Mouse (Mus musculus): ENCODE data around the gene Sar1b.
"Not testable (repeated sequence)": the region's sequence is repeated elsewhere in the genome, so short reads cannot be mapped to it uniquely, and the experiment has no call there.

Sar1b gene

DNA sequence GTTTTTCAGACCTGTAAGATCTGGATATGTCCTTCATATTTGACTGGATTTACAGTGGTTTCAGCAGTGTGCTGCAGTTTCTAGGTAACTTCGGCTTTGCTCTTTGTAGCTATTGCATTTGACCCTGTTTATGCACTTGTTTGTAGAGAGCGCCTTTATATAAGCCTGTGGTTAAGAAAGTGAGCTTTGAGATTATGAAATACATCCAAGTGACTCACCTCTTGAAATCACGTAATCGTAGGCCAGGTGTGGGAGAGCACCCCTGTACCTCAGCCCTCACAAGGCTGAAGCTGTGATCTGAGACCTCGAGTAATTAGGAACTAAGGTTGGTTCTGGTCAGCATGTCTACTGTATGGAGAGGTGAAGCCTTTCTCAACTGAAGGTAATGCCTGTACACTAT, 14.0 kb downstream of the Sar1b start:
- DNase-seq (ENCODE audit: low spot score), result no peak

DNA sequence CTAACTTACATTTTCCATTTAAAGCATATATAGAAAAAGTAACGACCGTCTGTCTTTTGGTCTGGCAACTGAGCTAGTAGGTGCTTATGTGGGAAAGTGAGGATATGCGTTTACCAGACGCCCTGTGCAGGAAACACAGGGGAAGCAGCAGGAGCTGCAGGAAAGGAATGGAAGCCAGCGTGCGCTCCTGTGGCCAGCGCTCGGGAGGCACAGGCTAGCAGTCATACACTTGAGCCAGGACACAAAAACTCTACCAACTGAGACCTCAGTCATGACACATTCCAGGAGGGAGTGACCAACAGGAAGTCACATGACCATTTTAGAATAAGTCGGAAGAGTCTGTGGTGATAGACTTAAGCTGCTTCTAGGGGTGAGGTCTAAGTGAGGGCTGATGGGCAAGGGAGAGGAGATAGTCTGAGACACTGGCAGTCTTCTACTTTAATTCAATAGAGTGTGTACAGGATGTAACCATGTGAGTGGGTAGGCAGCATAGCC, 17.3 kb downstream of the Sar1b start:
- DNase-seq (ENCODE audit: low spot score), result no peak

DNA sequence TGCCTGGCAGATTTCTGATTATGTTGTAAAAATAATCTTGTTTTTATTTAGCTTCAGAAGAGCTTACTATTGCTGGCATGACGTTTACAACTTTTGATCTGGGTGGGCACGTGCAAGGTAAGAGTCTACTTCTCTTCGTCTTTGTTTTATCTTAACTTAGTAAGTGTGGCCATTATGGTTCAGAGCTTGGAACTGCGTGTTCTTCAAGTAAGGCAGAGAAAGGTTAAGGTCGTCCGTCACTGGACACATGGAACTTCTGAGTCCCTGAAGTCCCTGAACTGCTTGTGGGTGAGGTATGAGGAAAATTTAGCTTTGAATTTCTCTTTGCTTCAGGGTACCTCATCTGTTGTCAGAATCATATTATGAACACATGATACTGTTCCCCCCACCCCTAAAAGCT, 19.2 kb downstream of the Sar1b start:
- no peak for DNase-seq (ENCODE audit: low spot score)

DNA sequence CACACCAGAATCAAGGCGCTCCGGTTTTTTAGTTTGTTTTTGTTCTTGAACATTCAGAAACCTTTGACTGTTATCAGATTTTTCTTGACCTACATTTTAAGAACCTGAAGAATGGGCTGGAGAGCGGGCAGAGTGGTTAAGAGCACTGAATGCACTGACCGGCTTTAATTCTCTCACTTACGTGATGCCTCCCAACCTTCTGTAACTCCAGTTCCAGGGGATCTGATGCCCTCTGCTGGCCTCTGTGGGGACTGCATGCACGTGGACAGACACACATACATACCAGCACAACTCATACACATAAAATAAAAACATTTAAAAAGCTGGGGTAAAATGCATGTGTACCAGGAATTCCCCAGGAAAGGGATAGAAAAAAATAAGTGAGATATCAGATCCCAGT, 22.4 kb downstream of the Sar1b start:
- peak; percentile 69 for DNase-seq (ENCODE audit: low spot score)

DNA sequence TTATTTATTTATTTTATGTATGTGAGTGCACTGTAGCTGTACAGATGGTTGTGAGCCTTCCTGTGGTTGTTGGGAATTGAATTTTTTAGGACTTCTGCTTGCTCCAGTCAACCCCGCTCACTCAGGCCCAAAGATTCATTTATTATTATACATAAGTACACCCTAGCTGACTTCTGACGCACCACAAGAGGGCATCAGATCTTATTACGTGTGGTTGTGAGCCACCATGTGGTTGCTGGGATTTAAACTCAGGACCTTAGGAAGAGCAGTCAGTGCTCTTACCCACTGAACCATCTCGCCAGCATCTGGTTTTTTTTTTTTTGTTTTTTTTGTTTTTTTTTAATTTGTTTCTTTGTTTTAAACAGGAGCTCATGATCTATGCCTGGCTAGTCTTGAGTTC, 26.2 kb downstream of the Sar1b start:
- not testable (repeated sequence) for DNase-seq (ENCODE audit: low spot score)

DNA sequence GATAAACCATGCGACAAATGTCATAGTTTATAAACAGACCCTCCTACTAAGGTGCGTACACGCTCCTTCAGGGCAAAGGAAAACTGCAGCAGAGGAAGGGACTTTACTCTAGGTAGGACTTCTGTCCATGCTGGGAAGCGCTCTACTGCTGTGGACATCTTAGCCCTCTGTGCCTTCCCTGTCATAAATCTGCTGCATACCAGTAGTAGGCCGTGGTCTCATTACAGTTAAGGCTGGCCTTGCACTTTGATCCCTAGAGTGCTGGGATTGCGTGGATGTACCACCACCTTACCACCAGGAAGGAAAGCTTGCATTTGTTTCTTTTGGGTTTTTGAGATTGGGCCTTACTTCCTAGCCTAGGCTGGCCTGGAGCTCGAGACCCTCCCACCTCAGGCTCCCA, 27.2 kb downstream of the Sar1b start:
- no peak for DNase-seq (ENCODE audit: low spot score)

DNA sequence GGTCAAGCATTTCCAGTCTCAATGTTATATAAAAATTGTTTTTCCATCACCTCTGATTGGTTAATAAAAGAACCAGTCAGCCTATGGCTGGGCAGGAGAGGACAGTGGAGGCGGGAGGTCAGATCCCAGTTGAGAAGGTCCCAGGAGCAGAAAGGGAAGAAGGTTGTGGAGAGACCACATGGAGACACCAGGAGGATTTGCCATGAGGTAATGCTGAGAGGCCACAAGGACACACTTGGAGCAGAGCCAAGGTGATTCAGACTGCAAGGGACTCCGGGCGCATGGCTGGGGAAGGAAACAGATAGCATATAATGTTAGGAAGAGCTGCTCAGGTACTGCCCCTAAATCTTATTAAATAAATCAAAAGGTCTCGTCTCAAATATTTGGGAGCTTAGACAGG, 32.8 kb downstream of the Sar1b start:
- DNase-seq (ENCODE audit: low spot score), result no peak

DNA sequence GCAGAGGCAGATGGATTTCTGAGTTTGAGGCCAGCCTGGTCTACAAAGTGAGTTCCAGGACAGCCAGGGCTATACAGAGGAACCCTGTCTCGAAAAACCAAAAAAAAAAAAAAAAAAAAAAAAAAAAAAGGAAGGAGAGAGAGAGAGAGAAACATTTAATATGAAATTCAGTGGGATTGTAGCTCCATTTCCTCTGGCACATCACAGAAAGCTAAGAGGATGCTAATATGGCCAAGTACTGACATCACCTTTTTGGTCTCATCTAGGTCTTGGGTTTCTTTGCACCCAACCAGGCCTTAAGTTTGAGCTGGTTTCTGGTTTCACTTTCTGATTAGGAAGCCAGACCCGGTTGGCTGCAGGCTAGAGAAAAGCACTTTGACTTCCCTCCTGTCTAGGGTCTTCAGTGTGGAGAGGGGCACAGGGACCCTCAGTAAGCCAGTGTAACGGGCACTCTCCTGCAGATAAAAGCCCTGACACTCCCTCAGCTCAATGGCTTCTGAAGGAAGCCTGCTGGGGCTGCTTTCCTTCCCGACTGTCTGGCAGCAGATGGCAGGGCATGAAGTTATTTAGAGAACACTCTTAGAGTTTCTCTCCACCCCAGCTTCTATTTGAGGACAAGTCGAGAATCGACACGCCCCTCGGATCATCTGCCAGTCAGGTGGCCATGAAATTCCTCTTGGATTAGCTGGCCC, 37.3 kb downstream of the Sar1b start:
- DNase-seq (ENCODE audit: low spot score), result no peak

DNA sequence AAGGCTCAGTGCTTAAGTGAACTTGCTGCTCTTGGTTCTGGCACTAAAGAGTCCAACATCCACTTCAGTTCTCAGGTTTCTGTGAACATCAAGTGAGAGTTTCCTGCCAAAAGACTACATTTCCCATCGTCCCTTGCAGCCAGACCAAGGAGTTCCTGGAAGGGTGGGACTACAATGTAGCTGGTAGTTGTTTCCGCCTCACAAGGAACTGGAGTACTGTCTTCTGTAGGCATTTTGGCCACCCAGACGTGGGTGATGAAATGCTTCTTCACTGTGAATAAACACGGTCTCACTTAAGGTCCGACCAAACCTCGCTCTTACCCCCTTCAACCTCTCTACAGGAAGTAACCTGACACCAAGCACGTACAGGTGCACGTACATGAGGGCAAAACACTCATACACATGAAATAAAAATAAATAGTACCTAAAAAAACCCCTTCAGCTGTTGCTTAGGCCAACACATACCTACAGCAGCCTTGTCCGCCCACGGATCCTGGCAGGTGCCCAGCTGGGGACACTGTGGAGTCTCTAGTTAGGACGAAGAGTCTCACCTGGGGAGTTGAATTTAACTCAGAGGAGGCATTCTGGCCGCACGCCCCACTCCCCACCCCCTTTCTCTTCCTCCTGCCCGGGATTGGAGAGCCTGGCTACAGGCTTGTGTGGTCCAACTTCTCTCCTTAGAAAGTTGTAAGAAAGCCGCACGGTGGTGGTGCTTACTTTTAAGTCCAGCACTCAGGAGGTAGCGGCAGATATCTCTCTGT, 41.9 kb downstream of the Sar1b start:
- peak; percentile 64 for DNase-seq (ENCODE audit: low spot score)

DNA sequence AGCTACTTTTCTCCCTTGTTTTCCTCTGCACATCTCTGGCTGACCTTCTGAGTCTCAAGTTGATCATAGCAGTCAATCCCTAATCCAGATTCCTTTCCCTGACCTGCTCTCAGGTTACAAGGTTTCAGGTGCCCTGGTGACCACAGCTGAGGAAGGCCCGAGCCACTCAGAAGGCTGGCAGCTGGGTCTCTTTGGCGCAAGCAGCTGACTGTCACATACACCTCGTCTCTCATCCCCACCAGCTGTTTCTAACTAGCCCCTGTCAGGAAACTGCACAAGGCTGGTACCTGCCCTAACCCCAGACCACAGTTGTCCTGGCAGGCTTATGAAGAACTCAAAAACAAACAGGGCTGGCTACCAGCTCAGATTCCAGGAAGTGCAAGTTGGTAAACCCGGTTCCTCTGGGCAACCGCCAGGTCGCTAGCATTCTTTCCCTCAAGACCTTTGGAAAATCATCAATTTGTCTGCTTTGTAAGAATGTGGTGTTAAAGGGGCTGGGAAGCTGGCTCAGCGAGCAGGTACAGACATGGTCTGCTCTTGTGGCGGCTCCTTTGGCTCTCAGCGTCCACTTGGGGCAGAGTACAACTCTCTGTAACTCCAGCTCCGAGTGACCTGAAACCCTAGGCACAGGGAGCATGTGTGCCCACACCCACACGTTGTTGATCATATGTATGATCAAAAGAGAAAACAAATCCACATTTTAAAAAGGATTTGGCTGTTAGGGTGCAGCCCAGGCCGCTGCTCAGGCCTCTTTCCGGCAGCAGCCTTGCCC, 43.8 kb downstream of the Sar1b start:
- no peak for DNase-seq (ENCODE audit: low spot score)

DNA sequence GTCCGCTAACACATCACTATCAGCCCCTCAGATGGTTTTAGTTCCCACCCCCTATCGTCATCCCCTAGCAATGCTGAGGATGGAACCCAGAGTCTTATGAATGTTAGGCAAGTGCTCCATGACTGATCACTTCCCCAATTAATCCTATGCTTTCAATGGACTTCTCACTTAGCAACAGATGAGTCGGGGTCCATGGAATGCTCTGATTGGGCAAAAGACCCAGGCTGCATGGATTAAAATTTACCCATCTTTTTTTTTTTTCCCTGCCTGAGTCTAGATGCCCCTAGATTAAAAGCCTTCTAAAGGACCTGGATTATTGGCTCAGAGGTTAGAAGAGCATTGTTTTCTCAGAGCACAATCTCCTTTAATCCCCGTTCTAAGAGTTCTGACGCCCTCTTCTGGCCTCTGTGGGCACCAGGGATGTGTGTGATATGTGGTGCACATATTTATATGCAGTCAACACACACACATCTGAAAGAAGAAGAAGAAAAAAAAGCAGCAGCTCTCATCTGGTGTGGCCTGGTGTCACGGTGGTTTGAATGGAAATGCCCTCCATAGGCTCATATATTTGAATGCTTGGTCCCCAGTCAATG, 46.2 kb downstream of the Sar1b start:
- no peak for DNase-seq (ENCODE audit: low spot score)

DNA sequence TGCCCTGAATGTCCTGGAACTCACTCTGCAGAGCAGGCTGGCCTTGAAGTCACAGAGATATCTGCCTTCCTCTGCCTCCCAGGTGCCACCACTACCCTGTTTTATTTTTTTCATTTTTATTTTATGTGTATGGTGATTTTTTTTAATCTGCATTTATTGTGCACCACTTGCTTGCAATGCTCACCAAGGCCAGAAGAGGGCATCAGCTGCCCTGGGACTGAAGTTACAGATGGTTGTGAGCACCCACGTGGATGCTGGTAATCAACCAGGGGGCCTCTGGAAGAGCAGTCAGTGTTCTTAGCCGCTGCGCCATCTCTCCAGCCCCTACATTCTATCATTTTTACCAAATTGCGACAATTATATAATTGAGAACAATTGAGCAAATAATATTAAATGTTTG, 47.7 kb downstream of the Sar1b start:
- no peak for DNase-seq (ENCODE audit: low spot score)

DNA sequence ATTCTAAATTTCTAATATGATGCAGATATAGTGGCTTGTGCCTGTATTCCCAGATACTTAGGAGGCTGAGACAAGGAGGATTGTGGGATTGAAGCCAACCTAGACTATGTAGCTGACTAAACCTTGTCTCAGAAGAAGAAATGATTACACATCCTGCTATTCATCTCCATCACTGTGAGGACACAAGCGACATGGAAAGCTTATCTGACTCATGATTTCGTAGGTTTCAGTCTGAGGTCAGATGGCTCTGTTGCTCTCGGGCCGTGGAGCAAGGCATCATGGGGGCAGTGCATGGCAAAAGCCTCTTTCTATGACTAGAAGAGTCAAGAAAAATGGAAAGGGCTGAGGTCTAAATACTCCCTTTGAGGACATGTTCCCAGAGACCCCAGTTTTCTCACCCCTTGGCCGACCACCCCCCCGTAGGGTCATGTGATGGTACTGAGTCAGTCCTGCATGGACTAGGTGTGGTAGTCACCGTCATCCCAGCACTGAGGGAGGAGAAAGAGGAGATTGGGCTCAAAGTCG, 48.6 kb downstream of the Sar1b start:
- DNase-seq (ENCODE audit: low spot score), result no peak

DNA sequence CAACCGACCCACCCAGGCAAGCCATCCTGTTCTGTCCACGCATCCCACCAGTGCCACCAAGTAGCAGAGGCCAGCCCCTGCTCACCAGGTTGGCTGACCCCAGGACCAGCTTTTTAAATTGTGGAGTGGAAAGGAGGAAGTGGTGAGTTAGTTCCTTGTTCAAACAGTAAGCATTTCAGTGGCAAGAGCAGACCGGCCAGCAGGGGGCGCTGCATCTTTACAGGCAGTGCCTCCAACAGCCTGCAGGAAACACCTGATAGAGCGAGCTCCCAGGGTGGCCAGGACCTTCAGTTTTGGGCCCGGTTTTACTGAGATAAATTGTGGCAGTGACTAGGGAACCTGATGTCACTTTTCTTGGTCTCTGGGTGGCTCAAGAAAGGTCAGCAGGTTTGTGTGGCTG, 54.3 kb downstream of the Sar1b start:
- peak; percentile 82 for DNase-seq (ENCODE audit: low spot score)

DNA sequence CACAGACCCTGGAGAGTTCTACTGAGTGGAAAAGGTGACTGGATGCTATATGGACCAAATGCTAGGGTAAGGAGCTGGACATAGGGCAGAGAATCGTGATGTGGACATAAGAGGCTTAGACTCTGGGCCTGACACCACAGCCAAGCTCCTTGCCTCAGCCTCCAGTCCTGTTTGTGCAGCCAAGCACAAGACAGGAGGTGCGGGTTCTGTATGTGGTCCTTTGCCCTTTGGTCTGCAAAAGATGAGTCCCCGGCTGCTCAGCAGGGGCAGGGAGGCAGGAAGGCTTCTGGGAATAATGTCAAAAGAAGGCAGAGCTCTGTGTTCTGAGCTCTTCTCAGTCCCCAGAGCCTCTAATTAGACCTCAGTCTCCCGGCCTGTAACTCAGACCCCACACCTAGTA, 55.4 kb downstream of the Sar1b start:
- no peak for DNase-seq (ENCODE audit: low spot score)

DNA sequence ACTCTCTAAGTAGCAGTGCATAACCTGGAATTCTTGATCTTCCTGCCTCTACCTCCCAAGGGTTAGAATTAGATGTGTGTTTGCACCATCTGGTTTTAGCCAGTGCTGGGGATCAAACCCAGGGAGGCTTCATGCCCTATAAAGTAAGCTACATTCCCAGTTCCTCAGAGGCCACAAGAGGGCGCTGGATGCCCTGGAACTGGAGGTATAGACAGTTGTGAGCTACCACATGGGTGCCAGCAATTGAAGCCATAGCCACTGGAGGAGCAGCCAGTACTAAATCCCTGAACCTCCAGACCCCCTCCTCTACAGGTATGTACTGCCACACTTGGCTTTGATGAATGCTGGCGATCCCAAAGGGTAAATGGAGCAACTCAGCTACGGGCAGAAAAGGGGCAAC, 56.5 kb downstream of the Sar1b start:
- DNase-seq (ENCODE audit: low spot score), result peak; percentile 71

DNA sequence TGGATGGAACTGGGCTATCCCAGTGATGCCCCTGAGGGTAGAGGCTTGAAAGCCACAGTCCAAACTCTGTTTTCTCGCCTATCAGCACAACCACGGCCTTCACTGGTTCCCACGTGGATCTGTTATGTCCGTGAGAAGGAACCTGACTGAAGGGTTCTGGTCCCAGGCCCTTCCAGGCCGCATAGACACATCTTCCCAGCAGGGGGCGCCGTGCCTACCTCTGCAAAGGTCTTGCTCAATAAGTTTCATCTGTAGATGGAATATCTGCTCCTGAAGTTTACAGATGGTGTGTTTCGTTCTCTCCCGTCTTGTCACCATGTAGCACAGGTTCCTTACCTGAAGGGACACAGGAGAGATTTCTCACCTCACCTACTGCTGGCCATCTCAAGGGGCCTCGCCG, 57.4 kb downstream of the Sar1b start:
- DNase-seq (ENCODE audit: low spot score), result peak; percentile 80

DNA sequence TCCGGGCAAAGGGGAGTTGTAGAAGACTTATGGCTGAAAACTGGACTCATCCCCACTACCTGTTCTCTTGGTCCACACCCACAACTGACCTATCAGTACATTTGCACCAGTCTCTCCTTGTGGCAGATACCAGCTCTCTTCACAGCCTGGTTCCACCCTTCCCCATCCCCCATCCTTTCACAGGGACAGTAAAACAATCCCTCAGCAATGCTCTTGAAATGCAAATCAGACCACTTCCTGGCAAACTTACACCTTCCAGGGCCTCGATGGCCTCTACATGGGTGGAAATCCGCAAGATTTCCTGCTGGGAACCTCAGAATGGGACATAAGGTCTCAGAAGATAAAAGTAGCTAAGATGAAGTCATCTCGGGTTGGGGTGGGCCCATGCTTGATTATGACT, 59.2 kb downstream of the Sar1b start:
- no peak for DNase-seq (ENCODE audit: low spot score)

DNA sequence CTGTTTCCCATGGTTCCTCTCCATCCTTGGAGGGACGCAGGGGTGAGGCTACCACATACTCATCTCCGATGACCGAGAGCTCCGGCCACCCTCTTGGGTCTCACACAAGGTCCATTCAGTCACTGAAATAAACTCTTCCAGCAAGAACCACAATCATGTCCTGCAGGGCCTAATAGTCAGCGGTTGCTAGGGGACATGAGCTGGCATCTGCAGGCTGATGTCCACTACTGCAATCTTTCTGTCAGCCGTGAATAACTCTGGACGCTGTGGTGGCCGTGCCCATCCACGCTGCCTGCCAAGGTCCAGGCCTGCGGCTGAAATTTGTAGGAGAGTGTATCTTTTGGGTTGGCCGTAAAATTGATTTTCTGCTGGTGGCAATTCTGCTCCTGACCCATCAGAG, 59.8 kb downstream of the Sar1b start:
- no peak for DNase-seq (ENCODE audit: low spot score)

DNA sequence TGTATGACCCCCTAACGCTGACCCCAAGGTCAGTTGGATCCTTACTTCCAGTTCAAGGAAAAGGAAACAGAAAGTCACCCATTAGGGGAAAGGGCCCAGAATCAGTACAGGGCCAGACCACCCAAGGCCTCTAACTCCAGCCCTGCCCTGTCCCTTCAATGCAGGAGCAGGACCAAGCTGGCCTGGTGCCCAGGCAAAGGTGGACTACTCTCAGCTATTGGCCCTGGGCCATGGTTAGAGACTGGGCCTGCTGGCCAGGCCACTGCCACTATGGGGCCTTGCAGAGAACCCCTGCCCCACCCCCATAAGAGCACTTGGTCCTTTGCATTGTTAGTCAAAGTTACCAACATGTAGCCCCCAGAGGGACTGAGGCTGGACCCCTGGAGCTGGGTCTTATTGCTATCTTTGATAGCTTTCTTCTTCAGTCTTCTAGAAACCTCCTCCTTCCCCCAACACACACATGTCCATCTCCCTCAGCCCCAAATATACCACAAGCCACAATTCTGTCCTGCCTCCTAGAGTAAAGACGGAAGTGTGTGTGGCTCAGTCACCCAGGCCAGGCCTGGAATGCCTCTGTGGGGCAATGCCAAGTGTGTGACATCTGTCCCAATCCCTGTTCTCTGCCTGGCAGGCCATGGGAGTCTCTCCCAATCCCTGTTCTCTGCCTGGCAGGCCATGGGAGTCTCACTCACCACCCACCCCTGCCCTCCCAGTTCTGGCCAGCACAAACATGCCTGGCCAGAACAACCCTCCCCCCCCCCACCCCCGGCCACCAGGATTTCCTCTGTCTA, 60.7 kb downstream of the Sar1b start:
- DNase-seq (ENCODE audit: low spot score), result no peak

DNA sequence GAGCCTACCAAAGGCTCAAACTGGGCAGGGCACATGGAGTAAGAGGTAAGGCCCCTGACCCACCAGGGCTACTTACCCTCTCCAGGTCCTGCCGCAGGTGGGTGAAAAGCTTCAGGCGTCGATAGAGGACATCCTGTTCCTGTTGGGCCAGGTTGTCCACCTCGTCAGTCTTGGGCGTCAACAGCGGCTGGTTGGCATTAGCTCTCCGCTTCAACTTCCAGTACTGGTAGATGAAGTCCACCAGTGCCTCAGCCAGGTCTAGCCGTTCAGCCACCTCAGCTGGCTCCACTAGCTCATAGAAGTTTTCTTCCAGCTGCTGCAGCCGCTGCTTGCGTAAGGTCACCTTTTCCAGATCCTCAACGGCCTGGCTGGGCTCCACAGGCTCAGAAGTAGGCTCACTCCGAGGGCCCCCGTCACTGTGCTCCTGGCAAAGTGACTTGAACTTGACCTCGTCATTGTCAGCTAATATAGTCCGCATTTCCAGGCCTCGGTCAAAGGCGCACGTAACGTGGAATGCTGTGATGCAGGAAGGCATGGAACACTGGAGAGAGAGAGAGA, 61.5 kb downstream of the Sar1b start:
- DNase-seq (ENCODE audit: low spot score), result no peak

Data from c-Kit-positive CD71-positive TER-119-positive erythroid progenitor cells, embryonic 14.5 days (primary cell).